In genomic region chr15:81015068-81015744, GRCm38 (mm10) we compare ENCODE assay signal across 18 mouse cellular contexts. TPM values are rescaled to one million over a fixed set of nuclear protein-coding genes. Genes with fewer than 3 reads are reported as not detected.
DNase-seq lines count a peak whose midpoint lies in the region; ATAC-seq and TF ChIP-seq lines count a peak whose summit lies in the region.
"Had no signal": no experiment of that assay in that cellular context is flagged by ENCODE, and none has a peak within 500 bp of the region (broad histone marks: within the 10 kb centered on the region; RNA-seq: fewer than 3 reads in every experiment).

No protein-coding gene starts in this region.

- no peak overlapping the region for H3K4me3 ChIP-seq in gastrocnemius, adult 2 months
- no peak overlapping the region for H3K4me3 ChIP-seq in left cerebral cortex, adult 2 months
- H3K4me3 ChIP-seq in cortical plate, adult 2 months (ENCODE audit: insufficient read depth, low read length), result no peak overlapping the region
- H3K4me3 ChIP-seq: embryonic facial prominence, embryonic 10.5 days; forebrain, embryonic 13.5 days; heart, embryonic 12.5 days; hindbrain, embryonic 15.5 days had no signal

- no peak for DNase-seq in gastrocnemius, adult 2 months
- DNase-seq in gastrocnemius, adult 8-10 months (ENCODE audit: low spot score in 2 of 2), result no peak
- DNase-seq in left cerebral cortex, adult 2 months (ENCODE audit: extremely low spot score in 1 of 2, low spot score in 2 of 2), result no peak
- DNase-seq in left cerebral cortex, adult 8-10 months (ENCODE audit: low spot score in 2 of 2), result no peak
- DNase-seq: adrenal gland, postnatal 14 days; cerebellum, adult 11-12 months; cerebellum, adult 9-10 months; cerebellum, postnatal 25 days; forebrain, postnatal 0 days; heart, postnatal 36 days had no signal

- intact Hi-C loops in gastrocnemius, adult 2 months (cut with DNase I), result no loop called here
- intact Hi-C loops in left cerebral cortex, adult 2 months (cut with DNase I), result no loop called here

- ATAC-seq in monocyte, adult 5-6 weeks (replicated peaks; ENCODE audit: insufficient number of reproducible peaks, low FRiP score, low TSS enrichment, poor library complexity, severe bottlenecking), result no peak
- ATAC-seq: activated CD4-positive, CD25-positive, alpha-beta regulatory T cell, adult 4 months; forebrain, embryonic 13.5 days; forebrain, postnatal 0 days; Patski had no signal

- H3K4me1 ChIP-seq in cortical plate, adult 2 months (ENCODE audit: control insufficient read depth, insufficient read depth, low read length), result peaks cover 9% of the 10 kb centered on the region
- H3K4me1 ChIP-seq: forebrain, embryonic 13.5 days; heart, embryonic 12.5 days; hindbrain, embryonic 15.5 days had no signal

- peak overlapping the region; percentile 46 for H3K27ac ChIP-seq in gastrocnemius, adult 2 months
- peak overlapping the region; percentile 37; the same call in 1 of the 2 replicates for H3K27ac ChIP-seq in left cerebral cortex, adult 2 months
- peak overlapping the region; percentile 76; the same call in 1 of the 2 replicates for H3K27ac ChIP-seq in cortical plate, adult 2 months (ENCODE audit: insufficient read depth, low read length)
- H3K27ac ChIP-seq: embryonic facial prominence, embryonic 10.5 days; forebrain, embryonic 13.5 days; hindbrain, embryonic 15.5 days had no signal

- TF ChIP-seq CTCF in gastrocnemius, adult 2 months (IDR thresholded peaks at IDR 0.05), result no peak
- TF ChIP-seq CTCF in left cerebral cortex, adult 2 months (IDR thresholded peaks at IDR 0.05), result no peak
- TF ChIP-seq CTCF in cortical plate, adult 2 months (IDR thresholded peaks at IDR 0.05; ENCODE audit: extremely low read depth, insufficient read depth, low read length), result no peak

- TF ChIP-seq POLR2A in cortical plate, adult 2 months (IDR thresholded peaks at IDR 0.05; ENCODE audit: extremely low read depth, insufficient read depth, low read length), result no peak

RNA-seq across cellular contexts. Expression of gene Sgsm3, which starts 37.6 kb away (rescaled TPM):
- 10 to 100 TPM; 16.9 to 20.4 TPM for total RNA-seq in gastrocnemius, adult 2 months (2021)
- total RNA-seq in gastrocnemius, adult 8-10 months (2022), result 10 to 100 TPM; 14.9 to 22.1 (median 20.1) TPM
- total RNA-seq in left cerebral cortex, adult 2 months (2021), result 100 to 1,000 TPM in 1 of 2 experiments, 10 to 100 TPM in 1; 93.0 to 112 TPM
- total RNA-seq in left cerebral cortex, adult 8-10 months (2022), result 100 to 1,000 TPM in 1 of 4 experiments, 10 to 100 TPM in 3; 81.8 to 105 (median 87.0) TPM
- polyA plus RNA-seq in cortical plate, adult 2 months (2012; rRNA removed), result 89.4 and 97.4 TPM in 2 replicates
- 8.6 to 12.8 TPM (median 10.1 TPM) in 3 replicates for total RNA-seq in monocyte, adult 5-6 weeks (2017)
